Mouse (Mus musculus): Measurements from ENCODE around the gene B4galt7. TPM values are rescaled to one million over a fixed set of nuclear protein-coding genes. Genes with fewer than 3 reads are reported as not detected.

Gene B4galt7
- total and polyA plus RNA-seq, 3 experiments, result 8.5 to 11.7 (median 11.0) TPM

- Histone ChIP-seq H3K79me2 (replicated peaks; ENCODE audit: control insufficient read depth, extremely low read depth, insufficient read depth, poor library complexity, severe bottlenecking) (no peaks in the 10 kb centered on the region), H3K27me3 (replicated peaks) (no peaks in the 10 kb centered on the region), H3K4me3 (replicated peaks in 1 of 3; ENCODE audit: low read depth in 2 of 3, low read length in 2 of 3, poor library complexity in 1 of 3) (no peak overlapping the region), H3K36me3 (replicated peaks in 1 of 2; ENCODE audit: control insufficient read depth in 1 of 2, insufficient read depth in 1 of 2, low read length in 1 of 2) (peaks cover 33 to 69% of the 10 kb centered on the region in 2 experiments), H3K4me1 (ENCODE audit: control insufficient read depth in 1 of 2, insufficient read depth in 2 of 2) (peaks cover 0 to 12% of the 10 kb centered on the region in 2 experiments; a peak in 2 of 4 replicates), H3K4me2 (ENCODE audit: insufficient read depth, low read depth, poor library complexity, severe bottlenecking) (no peak overlapping the region), H3K9ac (ENCODE audit: insufficient read depth, low read depth) (no peak overlapping the region), H3K9me3 (replicated peaks; ENCODE audit: low read length) (no peaks in the 10 kb centered on the region), H3K27ac (ENCODE audit: insufficient read depth, low read depth) (no peak overlapping the region)
- TF ChIP-seq ZMIZ1 (IDR thresholded peaks at IDR 0.05; ENCODE audit: low read depth, low read length) (no peak), SMC3 (IDR thresholded peaks at IDR 0.05; ENCODE audit: low read depth, low read length) (no peak), ZKSCAN1 (IDR thresholded peaks at IDR 0.05; ENCODE audit: borderline replicate concordance, low read depth, low read length) (no peak), EP300 (IDR thresholded peaks at IDR 0.05; ENCODE audit: low read length) (no peak), NRF1 (IDR thresholded peaks at IDR 0.05; ENCODE audit: low read depth, low read length) (no peak), MXI1 (IDR thresholded peaks at IDR 0.05; ENCODE audit: low read depth, low read length) (no peak), MAX (IDR thresholded peaks at IDR 0.05; ENCODE audit: low read length) (no peak), ETS1 (conservative IDR thresholded peaks at IDR 0.05; ENCODE audit: low read depth, low read length) (no peak), HCFC1 (IDR thresholded peaks at IDR 0.05; ENCODE audit: low read depth, low read length) (no peak), NELFE (IDR thresholded peaks at IDR 0.05; ENCODE audit: low read depth, low read length) (no peak), E2F4 (IDR thresholded peaks at IDR 0.05; ENCODE audit: insufficient replicate concordance, low read depth, low read length) (no peak), KAT2A (IDR thresholded peaks at IDR 0.05; ENCODE audit: insufficient replicate concordance, low read length) (no peak), POLR2AphosphoS2 (IDR thresholded peaks at IDR 0.05; ENCODE audit: low read depth, low read length) (no peak), POLR2A (IDR thresholded peaks at IDR 0.05; ENCODE audit: low read depth, low read length) (no peak), MYC (IDR thresholded peaks at IDR 0.05; ENCODE audit: low read depth, low read length) (no peak), ZC3H11A (IDR thresholded peaks at IDR 0.05; ENCODE audit: low read depth, low read length) (no peak), CHD1 (IDR thresholded peaks at IDR 0.05; ENCODE audit: low read depth, low read length) (no peak), CHD2 (IDR thresholded peaks at IDR 0.05; ENCODE audit: low read length) (no peak), RAD21 (IDR thresholded peaks at IDR 0.05; ENCODE audit: low read depth, low read length) (no peak), USF1 (IDR thresholded peaks at IDR 0.05; ENCODE audit: low read depth, low read length) (no peak)
- in situ Hi-C loops (cut with MboI; ENCODE audit: low pct_ligation_motif_present, low pct_unique_long_range_greater_than_20kb, low sequenced_read_pairs) (loop anchor here (10.0 kb wide), 1 partner anchor 120 kb away; the partner anchor contains the start of gene Pcbd2), dilution Hi-C loops (cut with MboI; ENCODE audit: extremely low pct_ligation_motif_present, extremely low pct_unique_long_range_greater_than_20kb, low sequenced_read_pairs) (no loop called here)
- DNase-seq (ENCODE audit: extremely low read depth), result no peak
Observed at GRCm38 (mm10) chr13:55604606-55605005, 4.9 kb downstream of the B4galt7 start.

- Histone ChIP-seq H3K36me3 (replicated peaks in 1 of 2; ENCODE audit: control insufficient read depth in 1 of 2, insufficient read depth in 1 of 2, low read length in 1 of 2) (peaks cover 36 to 86% of the 10 kb centered on the region in 2 experiments), H3K9me3 (replicated peaks; ENCODE audit: low read length) (no peaks in the 10 kb centered on the region), H3K4me3 (replicated peaks in 1 of 3; ENCODE audit: low read depth in 2 of 3, low read length in 2 of 3, poor library complexity in 1 of 3) (no peak overlapping the region), H3K79me2 (replicated peaks; ENCODE audit: control insufficient read depth, extremely low read depth, insufficient read depth, poor library complexity, severe bottlenecking) (no peaks in the 10 kb centered on the region), H3K27ac (ENCODE audit: insufficient read depth, low read depth) (no peak overlapping the region), H3K4me1 (ENCODE audit: control insufficient read depth in 1 of 2, insufficient read depth in 2 of 2) (no peaks in the 10 kb centered on the region), H3K4me2 (ENCODE audit: insufficient read depth, low read depth, poor library complexity, severe bottlenecking) (no peak overlapping the region), H3K27me3 (replicated peaks) (no peaks in the 10 kb centered on the region), H3K9ac (ENCODE audit: insufficient read depth, low read depth) (no peak overlapping the region)
- TF ChIP-seq USF1 (IDR thresholded peaks at IDR 0.05; ENCODE audit: low read depth, low read length), result no peak
- TF ChIP-seq TCF12 (IDR thresholded peaks at IDR 0.05; ENCODE audit: low read depth, low read length), result no peak
- TF ChIP-seq JUN (IDR thresholded peaks at IDR 0.05; ENCODE audit: insufficient read depth, low read depth, low read length), result no peak
- TF ChIP-seq RAD21 (IDR thresholded peaks at IDR 0.05; ENCODE audit: low read depth, low read length), result no peak
- no peak for TF ChIP-seq CTCF (conservative IDR thresholded peaks at IDR 0.05 in 1 of 2, IDR thresholded peaks at IDR 0.05 in 1 of 2; ENCODE audit: low read depth in 2 of 2, low read length in 2 of 2)
- no peak for TF ChIP-seq CHD2 (IDR thresholded peaks at IDR 0.05; ENCODE audit: low read length)
- no peak for TF ChIP-seq ZKSCAN1 (IDR thresholded peaks at IDR 0.05; ENCODE audit: borderline replicate concordance, low read depth, low read length)
- TF ChIP-seq UBTF (IDR thresholded peaks at IDR 0.05; ENCODE audit: low read depth, low read length), result no peak
- TF ChIP-seq GABPA (IDR thresholded peaks at IDR 0.05; ENCODE audit: insufficient replicate concordance, low read depth, low read length), result no peak
- TF ChIP-seq POLR2AphosphoS2 (IDR thresholded peaks at IDR 0.05; ENCODE audit: low read depth, low read length), result no peak
- DNase-seq (ENCODE audit: extremely low read depth), result no peak
- in situ Hi-C loops (cut with MboI; ENCODE audit: low pct_ligation_motif_present, low pct_unique_long_range_greater_than_20kb, low sequenced_read_pairs) (loop anchor here (10.0 kb wide), 1 partner anchor 118 kb away; the partner anchor contains the start of gene Pcbd2), dilution Hi-C loops (cut with MboI; ENCODE audit: extremely low pct_ligation_motif_present, extremely low pct_unique_long_range_greater_than_20kb, low sequenced_read_pairs) (no loop called here)
Observed at GRCm38 (mm10) chr13:55606899-55607623, 7.4 kb downstream of the B4galt7 start.

All from CH12.LX (cell line).